Mouse (Mus musculus) lung, adult 2 months (tissue): ENCODE measurements around the gene Actl6b.

Experiments
- CTCF ChIP-seq: fragments of 200-500 bp; IDR thresholded peaks from 2 replicates; pipeline ENCODE4 v1.5.1; 2011; ENCODE audit warnings: mild to moderate bottlenecking, low read length, control low read depth; ENCODE audit not compliant: insufficient read depth
- POLR2A ChIP-seq: fragments of 200-500 bp; IDR thresholded peaks from 2 replicates; pipeline ENCODE4 v1.6.1; 2011; ENCODE audit warnings: low read depth, mild to moderate bottlenecking, control low read depth, low read length, borderline replicate concordance; ENCODE audit errors: extremely low read depth

DNA sequence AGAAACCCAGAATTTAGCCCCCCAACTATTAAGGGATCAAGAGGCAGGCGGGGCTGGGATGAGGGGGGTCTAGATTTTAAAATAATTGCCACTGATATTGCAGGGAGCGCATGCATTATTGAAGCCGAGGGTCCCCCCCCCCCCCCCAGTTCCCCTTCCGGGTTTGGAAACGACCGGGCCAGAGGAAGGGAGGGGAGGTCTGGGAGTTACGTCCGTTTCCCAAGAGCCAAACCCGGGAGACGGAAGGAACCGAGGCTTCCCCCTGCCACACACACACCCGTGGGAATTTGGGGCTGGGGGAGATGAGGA lies 20.6 kb upstream of the Actl6b start:
- TF ChIP-seq POLR2A: no peak
- TF ChIP-seq CTCF: no peak
